Mouse (Mus musculus): ENCODE measurements at regions not wholly inside any gene's neighbourhood (a gene's known extent, or its start where the extent isn't known, plus 50 kb on each side); places are given as distances from the start of the nearest gene placed in this dataset.

DNA sequence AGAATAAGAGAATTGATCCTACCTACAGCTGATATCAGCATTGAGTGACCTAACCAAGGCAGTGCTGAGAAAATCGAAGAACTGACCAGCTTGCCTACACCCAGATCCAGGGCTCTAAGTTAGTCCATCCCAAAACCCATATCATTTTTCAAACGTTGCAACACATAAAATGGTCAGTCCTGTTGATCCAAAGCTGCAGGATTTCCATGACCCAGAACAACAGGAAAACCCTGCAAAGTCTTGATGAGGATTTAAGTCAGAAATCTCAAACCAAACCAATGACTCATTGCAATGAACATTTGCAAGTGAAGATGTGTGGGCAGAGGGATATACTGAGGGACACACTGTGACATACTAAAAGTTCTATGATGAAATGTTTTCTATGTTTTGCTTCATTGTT, 53.5 kb upstream of the Trabd2b start:
- no peak for DNase-seq (ENCODE audit: low read depth, low spot score)
